ENCODE assay signal across 21 mouse cellular contexts in genomic region chr13:103890038-103890437, GRCm38 (mm10). TPM values are rescaled to one million over a fixed set of nuclear protein-coding genes. Genes with fewer than 3 reads are reported as not detected.
DNase-seq lines count a peak whose midpoint lies in the region; ATAC-seq and TF ChIP-seq lines count a peak whose summit lies in the region.
"Had no signal": no experiment of that assay in that cellular context is flagged by ENCODE, and none has a peak within 500 bp of the region (broad histone marks: within the 10 kb centered on the region; RNA-seq: fewer than 3 reads in every experiment).

No protein-coding gene starts in this region.

- no peaks in the 10 kb centered on the region for H3K27me3 ChIP-seq in forebrain, embryonic 14.5 days (replicated peaks; ENCODE audit: control insufficient read depth, insufficient read depth, low read length)
- no peaks in the 10 kb centered on the region for H3K27me3 ChIP-seq in forebrain, embryonic 10.5 days (ENCODE audit: poor library complexity, severe bottlenecking)
- no peaks in the 10 kb centered on the region for H3K27me3 ChIP-seq in midbrain, embryonic 14.5 days (ENCODE audit: control insufficient read depth, insufficient read depth, low read length)
- no peaks in the 10 kb centered on the region for H3K27me3 ChIP-seq in midbrain, embryonic 10.5 days (ENCODE audit: low read depth, poor library complexity, severe bottlenecking)
- H3K27me3 ChIP-seq: CH12.LX; heart, embryonic 15.5 days; hindbrain, embryonic 13.5 days had no signal

- H3K4me3 ChIP-seq in forebrain, embryonic 14.5 days (ENCODE audit: low read depth, low read length): no peak overlapping the region
- no peak overlapping the region for H3K4me3 ChIP-seq in forebrain, embryonic 10.5 days
- no peak overlapping the region for H3K4me3 ChIP-seq in midbrain, embryonic 14.5 days (replicated peaks; ENCODE audit: low read depth, low read length)
- H3K4me3 ChIP-seq in midbrain, embryonic 10.5 days: no peak overlapping the region
- H3K4me3 ChIP-seq: embryonic facial prominence, embryonic 10.5 days; heart, adult 2 months; heart, embryonic 15.5 days; hindbrain, embryonic 13.5 days had no signal

- H3K9ac ChIP-seq in forebrain, embryonic 14.5 days (ENCODE audit: low read length): no peak overlapping the region
- H3K9ac ChIP-seq in midbrain, embryonic 14.5 days (replicated peaks; ENCODE audit: low read length): no peak overlapping the region
- H3K9ac ChIP-seq: forebrain, postnatal 0 days; heart, embryonic 15.5 days; hindbrain, embryonic 13.5 days had no signal

- no peaks in the 10 kb centered on the region for H3K4me1 ChIP-seq in forebrain, embryonic 14.5 days (ENCODE audit: control insufficient read depth, insufficient read depth, low read length)
- peaks cover 18% of the 10 kb centered on the region for H3K4me1 ChIP-seq in forebrain, embryonic 10.5 days
- 0 out of 2 replicates have a peak, but pooled peaks cover 2% of the 10 kb centered on the region for H3K4me1 ChIP-seq in midbrain, embryonic 14.5 days (ENCODE audit: control insufficient read depth, insufficient read depth, low read length)
- H3K4me1 ChIP-seq in midbrain, embryonic 10.5 days: peaks cover 23% of the 10 kb centered on the region

- no peak overlapping the region for H3K27ac ChIP-seq in forebrain, embryonic 14.5 days (ENCODE audit: low read depth, low read length)
- H3K27ac ChIP-seq in forebrain, embryonic 10.5 days: no peak overlapping the region
- no peak overlapping the region for H3K27ac ChIP-seq in midbrain, embryonic 14.5 days (replicated peaks; ENCODE audit: low read depth, low read length)
- H3K27ac ChIP-seq in midbrain, embryonic 10.5 days (replicated peaks): no peak overlapping the region
- H3K27ac ChIP-seq: embryonic facial prominence, embryonic 10.5 days; heart, adult 2 months; heart, embryonic 15.5 days; hindbrain, embryonic 13.5 days; hindbrain, postnatal 0 days had no signal

- no peak overlapping the region for H3K4me2 ChIP-seq in forebrain, embryonic 14.5 days (ENCODE audit: low read length)
- H3K4me2 ChIP-seq in midbrain, embryonic 14.5 days (ENCODE audit: low read length): no peak overlapping the region
- H3K4me2 ChIP-seq: heart, embryonic 11.5 days; heart, embryonic 15.5 days; hindbrain, embryonic 13.5 days had no signal

- H3K9me3 ChIP-seq in forebrain, embryonic 14.5 days (replicated peaks; ENCODE audit: control insufficient read depth, low read length): no peaks in the 10 kb centered on the region
- H3K9me3 ChIP-seq in forebrain, embryonic 10.5 days: no peaks in the 10 kb centered on the region
- no peaks in the 10 kb centered on the region for H3K9me3 ChIP-seq in midbrain, embryonic 14.5 days (ENCODE audit: control insufficient read depth, low read length)
- H3K9me3 ChIP-seq in midbrain, embryonic 10.5 days (replicated peaks): no peaks in the 10 kb centered on the region
- H3K9me3 ChIP-seq: embryonic facial prominence, embryonic 10.5 days; heart, embryonic 15.5 days; hindbrain, embryonic 13.5 days had no signal

- H3K36me3 ChIP-seq in forebrain, embryonic 14.5 days (ENCODE audit: control insufficient read depth, insufficient read depth, low read length): no peaks in the 10 kb centered on the region
- H3K36me3 ChIP-seq in forebrain, embryonic 10.5 days (replicated peaks): peaks cover 11% of the 10 kb centered on the region
- no peaks in the 10 kb centered on the region for H3K36me3 ChIP-seq in midbrain, embryonic 14.5 days (ENCODE audit: control insufficient read depth, insufficient read depth, low read length)
- H3K36me3 ChIP-seq in midbrain, embryonic 10.5 days: peaks cover 14% of the 10 kb centered on the region
- H3K36me3 ChIP-seq: heart, embryonic 15.5 days; hindbrain, embryonic 13.5 days had no signal

- no peak for TF ChIP-seq POLR2A in brain, embryonic 14.5 days (IDR thresholded peaks at IDR 0.05; ENCODE audit: borderline replicate concordance, extremely low read depth, insufficient read depth, insufficient read length, poor library complexity, severe bottlenecking)

- no peak for ATAC-seq in forebrain, embryonic 14.5 days
- ATAC-seq in midbrain, embryonic 14.5 days (ENCODE audit: low FRiP score, low TSS enrichment): no peak
- no peak for ATAC-seq in activated CD4-positive, CD25-positive, alpha-beta regulatory T cell, adult 4 months
- ATAC-seq: forebrain, postnatal 0 days; hindbrain, postnatal 0 days had no signal

- no peak for TF ChIP-seq CTCF in brain, embryonic 14.5 days (IDR thresholded peaks at IDR 0.05; ENCODE audit: borderline replicate concordance, extremely low read depth, insufficient read depth, insufficient read length)

- DNase-seq in forebrain, embryonic 14.5 days (ENCODE audit: low spot score): peak; percentile 31
- no peak for DNase-seq in forebrain, embryonic 10.5 days (ENCODE audit: extremely low spot score, low spot score)
- DNase-seq in midbrain, embryonic 14.5 days: peak; percentile 20
- DNase-seq in midbrain, embryonic 10.5 days (ENCODE audit: low spot score): no peak
- DNase-seq in brain, embryonic 14.5 days (ENCODE audit: low read depth): peak; percentile 61
- DNase-seq: adrenal gland, adult 8-10 months; adrenal gland, postnatal 36 days; cerebellum, adult 11-12 months; cerebellum, adult 9-10 months; cerebellum, postnatal 25 days; forebrain, postnatal 0 days; gastrocnemius, postnatal 14 days; heart, adult 2 months; heart, postnatal 14 days had no signal

- 26% methylated on average over 3 of the region's 3 CpGs for WGBS in forebrain, embryonic 14.5 days
- 43% methylated on average over 3 of the region's 3 CpGs for WGBS in forebrain, embryonic 10.5 days
- 12% methylated on average over 3 of the region's 3 CpGs for WGBS in midbrain, embryonic 14.5 days
- WGBS in midbrain, embryonic 10.5 days: 38% methylated on average over 3 of the region's 3 CpGs

RNA-seq across cellular contexts. Expression of gene Erbin, which starts 30.3 kb away (rescaled TPM):
- polyA plus RNA-seq in forebrain, embryonic 14.5 days (2014; fragmentation: Nextera tagmentation; extraction: Ambion mirVana): 16.5 and 18.9 TPM in 2 replicates
- polyA plus RNA-seq in forebrain, embryonic 10.5 days (2016; fragmentation: Nextera tagmentation; extraction: Ambion mirVana): 13.4 and 13.5 TPM in 2 replicates
- polyA plus RNA-seq in midbrain, embryonic 14.5 days (2014; fragmentation: Nextera tagmentation; extraction: Ambion mirVana): 16.0 and 21.7 TPM in 2 replicates
- 11.7 and 12.8 TPM in 2 replicates for polyA plus RNA-seq in midbrain, embryonic 10.5 days (2016; fragmentation: Nextera tagmentation; extraction: Ambion mirVana)
- polyA plus RNA-seq in brain, embryonic 14.5 days (2012; rRNA removed): 23.7 and 31.1 TPM in 2 replicates
- polyA plus RNA-seq in activated CD4-positive, CD25-positive, alpha-beta regulatory T cell, adult 4 months (2017; shearing (Covaris generic)): 10 to 100 TPM; 36.4 to 47.1 TPM

Comparison
In these comparisons a context has a peak if more than half of its experiments do, and no peak if none do; other contexts are left out.
1. DNase-seq: peak in forebrain, embryonic 14.5 days (single experiment), midbrain, embryonic 14.5 days (single experiment) and brain, embryonic 14.5 days (single experiment); none in forebrain, embryonic 10.5 days (single experiment) and midbrain, embryonic 10.5 days (single experiment).